Mouse (Mus musculus) spleen, postnatal 10 days (tissue): ENCODE measurements at regions not wholly inside any gene's neighbourhood (a gene's known extent, or its start where the extent isn't known, plus 50 kb on each side); places are given as distances from the start of the nearest gene placed in this dataset.

Experiments
- DNase-seq, 2 experiments: peaks; one replicate each; pipeline ENCODE4 v3.0.0; 2021 to 2022; ENCODE audit warnings: low spot score in 2 of 2

- DNase-seq: no peak
Measured at GRCm38 (mm10) chr13:107088198-107088597, 66.3 kb upstream of the Kif2a start.

GRCm38 (mm10) chr13:107087355-107087754, 65.4 kb upstream of the Kif2a start:
- DNase-seq: no peak

GRCm38 (mm10) chr13:107078085-107078484, 56.2 kb upstream of the Kif2a start:
- peak in 1 of 2 experiments; percentile 8 for DNase-seq

DNA sequence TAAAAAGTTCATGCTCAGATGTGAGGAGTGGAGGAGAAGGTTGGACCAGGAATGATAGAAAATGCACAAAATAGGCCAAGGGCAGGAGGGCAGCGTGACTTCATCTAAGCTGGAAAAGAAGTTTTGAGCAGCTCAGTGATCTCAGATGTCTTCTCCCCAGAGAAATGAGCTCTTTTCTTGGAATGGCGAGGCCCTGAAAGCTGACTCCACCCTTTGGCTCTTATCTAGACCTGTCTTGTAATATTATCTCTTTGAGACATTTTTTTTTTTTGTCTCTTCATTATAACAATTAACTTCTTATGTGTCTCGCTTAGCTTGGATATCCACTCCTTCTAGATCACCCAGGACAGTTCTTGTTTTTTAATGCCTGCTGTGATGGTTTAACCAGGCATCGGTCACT, 53.0 kb upstream of the Kif2a start:
- no peak for DNase-seq

GRCm38 (mm10) chr13:107073039-107073620, 51.2 kb upstream of the Kif2a start:
- DNase-seq: no peak

- no peak for DNase-seq
Measured at GRCm38 (mm10) chr13:107072345-107073038, 50.6 kb upstream of the Kif2a start.
